Mouse (Mus musculus) forebrain, embryonic 15.5 days (tissue): ENCODE results near the gene Pde4c. TPM values are rescaled to one million over a fixed set of nuclear protein-coding genes. Genes with fewer than 3 reads are reported as not detected.

Experiments used
- ATAC-seq: fragments of 200-750 bp; cut with Nextera tagmentation; replicated peaks from 2 replicates; pipeline ENCODE4 v1.8.0; 2017; ENCODE audit warnings: mild to moderate bottlenecking, moderate TSS enrichment, moderate library complexity
- H3K27ac ChIP-seq: fragments of 300-500 bp; sonication (generic); replicated peaks from 2 replicates; pipeline ENCODE4 v1.5.1; 2015; ENCODE audit warnings: mild to moderate bottlenecking, inconsistent platforms
- H3K27me3 ChIP-seq: fragments of 300-500 bp; sonication (generic); 2 replicates; pipeline ENCODE4 v1.6.1; 2015; ENCODE audit warnings: inconsistent platforms
- H3K36me3 ChIP-seq: fragments of 300-500 bp; sonication (generic); 2 replicates; pipeline ENCODE4 v1.6.1; 2015; ENCODE audit warnings: mild to moderate bottlenecking, inconsistent platforms
- H3K4me1 ChIP-seq: fragments of 300-500 bp; sonication (generic); 2 replicates; pipeline ENCODE4 v1.6.1; 2015; ENCODE audit warnings: inconsistent platforms
- H3K4me2 ChIP-seq: fragments of 300-500 bp; sonication (generic); replicated peaks from 2 replicates; pipeline ENCODE4 v1.6.1; 2015; ENCODE audit warnings: mild to moderate bottlenecking, inconsistent platforms
- H3K4me3 ChIP-seq: fragments of 300-500 bp; sonication (generic); 2 replicates; pipeline ENCODE4 v1.5.1; 2015; ENCODE audit warnings: mild to moderate bottlenecking, inconsistent platforms
- H3K9ac ChIP-seq: fragments of 300-500 bp; sonication (generic); replicated peaks from 2 replicates; pipeline ENCODE4 v1.6.1; 2015; ENCODE audit warnings: mild to moderate bottlenecking, inconsistent platforms
- H3K9me3 ChIP-seq: fragments of 300-500 bp; sonication (generic); 2 replicates; pipeline ENCODE4 v1.6.1; 2016; ENCODE audit warnings: inconsistent platforms
- WGBS: fragments of 180-500 bp; shearing (Covaris S2); methylation state at CpG from one replicate; pipeline ENCODE4 v1.1.7; 2015; ENCODE audit warnings: mixed read lengths; 5-methylcytosine and 5-hydroxymethylcytosine counted together
- polyA plus RNA-seq: library from polyadenylated mRNA; unstranded; fragments of >200 nt; fragmentation: Nextera tagmentation; extraction: Ambion mirVana; gene quantifications from 2 replicates; pipeline ENCODE4 v1.2.1, GENCODE M21; 2015

Pde4c gene
- polyA plus RNA-seq, 1 experiment from 2014 or later: 0.13 TPM

- Histone ChIP-seq H3K27me3 (no peaks in the 10 kb centered on the region), H3K4me3 (peak within 1 kb of the TSS; percentile 95), H3K4me2 (peak within 1 kb of the TSS; percentile 71), H3K4me1 (peaks cover 60% of the 10 kb centered on the region), H3K36me3 (no peaks in the 10 kb centered on the region; the same call in 1 of the 2 replicates), H3K9ac (peak within 1 kb of the TSS; percentile 100), H3K27ac (peak within 1 kb of the TSS; percentile 98), H3K9me3 (no peaks in the 10 kb centered on the region)
- WGBS: under 1% methylated on average over 68 of the region's 69 CpGs
- peak; percentile 87 for ATAC-seq
These were observed 25.0 kb upstream of the Pde4c start, which contains the start of gene Jund for GRCm38 (mm10) chr8:70698310-70699109. Gene Jund (plus strand): TSS chr8:70698949.

GRCm38 (mm10) chr8:70699116-70699833 lies 24.2 kb upstream of the Pde4c start:
- Histone ChIP-seq H3K4me1 (peaks cover 65% of the 10 kb centered on the region), H3K4me3 (peak overlapping the region; percentile 95)
- under 1% methylated on average over 88 of the region's 89 CpGs for WGBS

GRCm38 (mm10) chr8:70699834-70700554 lies 23.5 kb upstream of the Pde4c start:
- peak; percentile 7 for ATAC-seq
- H3K4me2 ChIP-seq: peak overlapping the region; percentile 69
- no peaks in the 10 kb centered on the region for H3K9me3 ChIP-seq
- peak overlapping the region; percentile 98 for H3K27ac ChIP-seq
- peak overlapping the region; percentile 100 for H3K9ac ChIP-seq
- peak overlapping the region; percentile 95 for H3K4me3 ChIP-seq
- peaks cover 3% of the 10 kb centered on the region; the same call in 1 of the 2 replicates for H3K36me3 ChIP-seq
- H3K4me1 ChIP-seq: peaks cover 65% of the 10 kb centered on the region
- WGBS: under 1% methylated on average over 59 of the region's 59 CpGs
- H3K27me3 ChIP-seq: no peaks in the 10 kb centered on the region

More at GRCm38 (mm10) chr8:70699116-70699833, 24.2 kb upstream of the Pde4c start:
- Histone ChIP-seq H3K9me3 (no peaks in the 10 kb centered on the region), H3K27me3 (no peaks in the 10 kb centered on the region), H3K27ac (peak overlapping the region; percentile 98), H3K9ac (peak overlapping the region; percentile 100), H3K4me2 (peak overlapping the region; percentile 69), H3K36me3 (peaks cover 3% of the 10 kb centered on the region; the same call in 1 of the 2 replicates)
- peak; percentile 2 for ATAC-seq

- peaks cover 62% of the 10 kb centered on the region for H3K4me1 ChIP-seq
- 0% methylated on average over 20 of the region's 20 CpGs for WGBS
- H3K36me3 ChIP-seq: peaks cover 3% of the 10 kb centered on the region; the same call in 1 of the 2 replicates
- ATAC-seq: peak; percentile 16; the same call in 1 of the 2 replicates
- H3K9me3 ChIP-seq: no peaks in the 10 kb centered on the region
- H3K9ac ChIP-seq: peak overlapping the region; percentile 100
- peak overlapping the region; percentile 95 for H3K4me3 ChIP-seq
- H3K4me2 ChIP-seq: peak overlapping the region; percentile 69
- H3K27ac ChIP-seq: peak overlapping the region; percentile 98
- H3K27me3 ChIP-seq: no peaks in the 10 kb centered on the region
These were observed 23.0 kb upstream of the Pde4c start for GRCm38 (mm10) chr8:70700555-70700922.

- WGBS: 54% methylated on average over 10 of the region's 10 CpGs
These were observed 22.2 kb upstream of the Pde4c start for GRCm38 (mm10) chr8:70701048-70701981.

GRCm38 (mm10) chr8:70701982-70702841 lies 21.3 kb upstream of the Pde4c start:
- peak overlapping the region; percentile 100; the same call in 1 of the 2 replicates for H3K9ac ChIP-seq
- no peak for ATAC-seq
- H3K27ac ChIP-seq: 0 out of 2 replicates have a peak overlapping the region, but pooled peaks have one; percentile 2
- peak overlapping the region; percentile 95 for H3K4me3 ChIP-seq
- peaks cover 3% of the 10 kb centered on the region; the same call in 1 of the 2 replicates for H3K36me3 ChIP-seq
- no peaks in the 10 kb centered on the region for H3K9me3 ChIP-seq
- H3K4me1 ChIP-seq: peaks cover 47% of the 10 kb centered on the region
- WGBS: 82% methylated on average over 2 of the region's 2 CpGs
- peak overlapping the region; percentile 69 for H3K4me2 ChIP-seq
- no peaks in the 10 kb centered on the region for H3K27me3 ChIP-seq

More at GRCm38 (mm10) chr8:70701048-70701981, 22.2 kb upstream of the Pde4c start:
- no peak for ATAC-seq
- H3K4me2 ChIP-seq: peak overlapping the region; percentile 69
- H3K4me3 ChIP-seq: peak overlapping the region; percentile 95
- no peaks in the 10 kb centered on the region for H3K27me3 ChIP-seq
- peaks cover 3% of the 10 kb centered on the region; the same call in 1 of the 2 replicates for H3K36me3 ChIP-seq
- peak overlapping the region; percentile 100 for H3K9ac ChIP-seq
- H3K27ac ChIP-seq: peak overlapping the region; percentile 98
- H3K9me3 ChIP-seq: no peaks in the 10 kb centered on the region
- peaks cover 56% of the 10 kb centered on the region for H3K4me1 ChIP-seq

GRCm38 (mm10) chr8:70702842-70703182 lies 20.7 kb upstream of the Pde4c start:
- WGBS: 87% methylated on average over 3 of the region's 3 CpGs
- peaks cover 41% of the 10 kb centered on the region for H3K4me1 ChIP-seq
- H3K4me3 ChIP-seq: no peak overlapping the region
- ATAC-seq: no peak
- no peaks in the 10 kb centered on the region for H3K27me3 ChIP-seq
- peaks cover 3% of the 10 kb centered on the region; the same call in 1 of the 2 replicates for H3K36me3 ChIP-seq
- H3K9me3 ChIP-seq: no peaks in the 10 kb centered on the region
- 0 out of 2 replicates have a peak overlapping the region, but pooled peaks have one; percentile 69 for H3K4me2 ChIP-seq
- 0 out of 2 replicates have a peak overlapping the region, but pooled peaks have one; percentile 2 for H3K27ac ChIP-seq
- H3K9ac ChIP-seq: no peak overlapping the region

- Histone ChIP-seq H3K27me3 (no peaks in the 10 kb centered on the region), H3K4me3 (no peak within 1 kb of the TSS)
- ATAC-seq: no peak
These were observed 20.2 kb upstream of the Pde4c start, which contains the start of gene Iqcn for GRCm38 (mm10) chr8:70703287-70703686. Gene Iqcn (plus strand): TSS chr8:70703457.

GRCm38 (mm10) chr8:70708281-70708680 lies 15.2 kb upstream of the Pde4c start:
- Histone ChIP-seq H3K4me2 (no peak overlapping the region), H3K27ac (no peak overlapping the region), H3K9me3 (no peaks in the 10 kb centered on the region), H3K27me3 (no peaks in the 10 kb centered on the region), H3K4me3 (no peak overlapping the region), H3K9ac (no peak overlapping the region), H3K4me1 (peaks cover 8% of the 10 kb centered on the region; the same call in 1 of the 2 replicates), H3K36me3 (peaks cover 3% of the 10 kb centered on the region; the same call in 1 of the 2 replicates)
- ATAC-seq: no peak
- WGBS: 93% methylated on average over 14 of the region's 14 CpGs

More at GRCm38 (mm10) chr8:70703287-70703686, 20.2 kb upstream of the Pde4c start, which contains the start of gene Iqcn:
- 93% methylated on average over 3 of the region's 3 CpGs for WGBS
- peaks cover 36% of the 10 kb centered on the region for H3K4me1 ChIP-seq
- peak within 1 kb of the TSS; percentile 69 for H3K4me2 ChIP-seq
- no peaks in the 10 kb centered on the region for H3K9me3 ChIP-seq
- peaks cover 3% of the 10 kb centered on the region; the same call in 1 of the 2 replicates for H3K36me3 ChIP-seq
- 0 out of 2 replicates have a peak within 1 kb of the TSS, but pooled peaks have one; percentile 2 for H3K27ac ChIP-seq
- H3K9ac ChIP-seq: 0 out of 2 replicates have a peak within 1 kb of the TSS, but pooled peaks have one; percentile 4

- no peaks in the 10 kb centered on the region for H3K36me3 ChIP-seq
- no peak for ATAC-seq
These were observed 13.7 kb upstream of the Pde4c start for GRCm38 (mm10) chr8:70709794-70710193.

More at GRCm38 (mm10) chr8:70709794-70710193, 13.7 kb upstream of the Pde4c start:
- no peak overlapping the region for H3K4me3 ChIP-seq
- H3K9me3 ChIP-seq: no peaks in the 10 kb centered on the region
- no peaks in the 10 kb centered on the region for H3K27me3 ChIP-seq
- no peak overlapping the region for H3K4me2 ChIP-seq
- no peak overlapping the region for H3K27ac ChIP-seq
- H3K9ac ChIP-seq: no peak overlapping the region
- H3K4me1 ChIP-seq: no peaks in the 10 kb centered on the region
- WGBS: 88% methylated on average over 9 of the region's 9 CpGs
